Mouse (Mus musculus) thymus, adult 2 months (tissue): ENCODE data around the gene Nr1d1.

Experiments
- CTCF ChIP-seq: fragments of 200-500 bp; IDR thresholded peaks from 2 replicates; pipeline ENCODE4 v1.5.1; 2012; ENCODE audit warnings: mild to moderate bottlenecking, control low read depth, low read length, moderate library complexity, borderline replicate concordance; ENCODE audit not compliant: control insufficient read depth, poor library complexity, insufficient read depth; ENCODE audit errors: extremely low read depth
- POLR2A ChIP-seq: fragments of 200-500 bp; IDR thresholded peaks from 2 replicates; pipeline ENCODE4 v1.6.1; 2012; ENCODE audit warnings: mild to moderate bottlenecking, low read length, control low read depth, moderate library complexity; ENCODE audit not compliant: control insufficient read depth, poor library complexity, insufficient read depth; ENCODE audit errors: extremely low read depth

- TF ChIP-seq CTCF (no peak; the same call in 1 of the 2 replicates), POLR2A (no peak)
Measured at GRCm38 (mm10) chr11:98787229-98787628, 12.1 kb upstream of the Nr1d1 start.
